Mouse (Mus musculus) limb, embryonic 11.5 days (tissue): ENCODE data around the gene Fam20b. TPM values are rescaled to one million over a fixed set of nuclear protein-coding genes. Genes with fewer than 3 reads are reported as not detected.
A peak's percentile ranks its signal among the peaks of the same experiment; 100 is the strongest.

Experiments used
- ATAC-seq: fragments of 200-750 bp; cut with Nextera tagmentation; 2 replicates; pipeline ENCODE4 v1.8.0; 2017; ENCODE audit warnings: low read depth; ENCODE audit not compliant: insufficient number of reproducible peaks, low FRiP score, low TSS enrichment
- DNase-seq: peaks from one replicate; pipeline ENCODE4 v3.0.0-alpha.2; 2015; ENCODE audit warnings: low spot score
- H3K27ac ChIP-seq: fragments of 300-500 bp; sonication (generic); replicated peaks from 2 replicates; pipeline ENCODE4 v1.5.1; 2014; ENCODE audit warnings: low read depth, mild to moderate bottlenecking, low read length
- H3K27me3 ChIP-seq: fragments of 300-500 bp; sonication (generic); 2 replicates; pipeline ENCODE4 v1.6.1; 2014; ENCODE audit warnings: mild to moderate bottlenecking, low read length, mixed read lengths; ENCODE audit not compliant: control insufficient read depth, insufficient read depth
- H3K36me3 ChIP-seq: fragments of 300-500 bp; sonication (generic); 2 replicates; pipeline ENCODE4 v1.6.1; 2014; ENCODE audit warnings: mild to moderate bottlenecking, low read length, moderate library complexity, mixed read lengths; ENCODE audit not compliant: control insufficient read depth, insufficient read depth
- H3K4me1 ChIP-seq: fragments of 300-500 bp; sonication (generic); 2 replicates; pipeline ENCODE4 v1.6.1; 2014; ENCODE audit warnings: low read length, mixed read lengths; ENCODE audit not compliant: control insufficient read depth, insufficient read depth
- H3K4me2 ChIP-seq: fragments of 300-500 bp; sonication (generic); 2 replicates; pipeline ENCODE4 v1.6.1; 2014; ENCODE audit warnings: low read depth, mild to moderate bottlenecking, moderate library complexity; ENCODE audit not compliant: severe bottlenecking
- H3K4me3 ChIP-seq: fragments of 300-500 bp; sonication (generic); 2 replicates; pipeline ENCODE4 v1.5.1; 2014; ENCODE audit warnings: low read depth, low read length
- H3K9ac ChIP-seq: fragments of 300-500 bp; sonication (generic); 2 replicates; pipeline ENCODE4 v1.6.1; 2014; ENCODE audit warnings: mild to moderate bottlenecking, low read length
- H3K9me3 ChIP-seq: fragments of 300-500 bp; sonication (generic); 2 replicates; pipeline ENCODE4 v1.6.1; 2016; ENCODE audit warnings: low read length; ENCODE audit not compliant: control insufficient read depth
- WGBS: fragments of 180-500 bp; shearing (Covaris S2); extraction: QIAGEN DNeasy Blood & Tissue Kit; methylation state at CpG from one replicate; pipeline ENCODE4 v1.1.7; 2014; 5-methylcytosine and 5-hydroxymethylcytosine counted together
- polyA plus RNA-seq: library from polyadenylated mRNA; unstranded; fragments of >200 nt; fragmentation: Nextera tagmentation; extraction: Ambion mirVana; gene quantifications from 2 replicates; pipeline ENCODE4 v1.2.1, GENCODE M21; 2014

Gene Fam20b
- polyA plus RNA-seq, 1 experiment from 2014 or later: 21.3 TPM

DNA sequence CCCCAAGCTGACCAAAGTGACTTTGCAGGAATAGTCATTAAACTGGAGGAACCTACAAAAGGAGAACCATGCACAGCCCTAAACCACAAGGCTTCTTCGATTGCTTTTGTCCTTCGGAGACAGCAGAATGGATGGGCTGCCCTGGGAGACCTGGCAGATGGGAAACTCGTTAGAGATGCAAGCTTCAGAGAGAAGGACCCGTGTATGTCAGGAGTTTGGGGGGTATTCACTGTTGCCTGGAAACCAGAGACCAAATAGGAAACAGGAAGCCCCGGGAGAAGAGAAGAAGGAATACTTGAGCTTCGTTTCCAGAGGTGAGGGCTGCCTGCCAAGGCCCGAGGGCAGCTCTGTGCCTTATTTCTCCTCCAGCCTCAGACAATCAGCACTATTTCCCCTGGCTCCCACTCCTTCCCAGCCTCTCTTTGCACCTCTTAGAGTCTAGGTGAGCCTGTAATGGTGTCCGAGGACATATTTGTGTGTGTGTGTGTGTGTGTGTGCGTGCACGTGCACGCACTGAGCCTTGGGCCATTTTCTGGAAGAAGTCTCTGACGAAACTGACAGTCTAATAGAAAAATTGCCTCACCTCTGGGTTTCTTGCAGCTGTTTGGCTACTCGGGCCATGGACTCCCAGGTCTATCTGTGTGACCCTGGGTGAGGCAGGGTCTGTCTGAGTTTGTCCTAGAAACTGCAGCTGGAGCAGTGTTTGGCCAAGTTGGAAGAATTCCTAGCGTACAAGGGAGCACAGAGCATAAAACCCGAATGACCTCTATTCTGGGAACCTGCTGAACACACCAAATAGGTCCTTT is 35.9 kb upstream of the Fam20b start:
- Histone ChIP-seq H3K27me3 (no peaks in the 10 kb centered on the region), H3K4me1 (peaks cover 8% of the 10 kb centered on the region; the same call in 1 of the 2 replicates), H3K4me3 (no peak overlapping the region), H3K9me3 (no peaks in the 10 kb centered on the region), H3K27ac (no peak overlapping the region), H3K9ac (no peak overlapping the region), H3K4me2 (no peak overlapping the region), H3K36me3 (no peaks in the 10 kb centered on the region)
- peak; percentile 30 for DNase-seq
- no peak for ATAC-seq
- 57% methylated on average over 15 of the region's 15 CpGs for WGBS

GRCm38 (mm10) chr1:156752990-156753389 is 34.1 kb upstream of the Fam20b start:
- Histone ChIP-seq H3K4me3 (no peak overlapping the region), H3K36me3 (no peaks in the 10 kb centered on the region), H3K27me3 (no peaks in the 10 kb centered on the region), H3K9me3 (no peaks in the 10 kb centered on the region), H3K4me2 (no peak overlapping the region), H3K4me1 (peaks cover 8% of the 10 kb centered on the region; the same call in 1 of the 2 replicates), H3K27ac (no peak overlapping the region), H3K9ac (no peak overlapping the region)
- WGBS: 77% methylated on average over 7 of the region's 7 CpGs
- ATAC-seq (no peak), DNase-seq (no peak)

GRCm38 (mm10) chr1:156752020-156752724 is 33.3 kb upstream of the Fam20b start:
- 3% methylated on average over 21 of the region's 21 CpGs for WGBS
- ATAC-seq (peak; percentile 67), DNase-seq (peak; percentile 94)
- no peaks in the 10 kb centered on the region for H3K27me3 ChIP-seq
- peak overlapping the region; percentile 63 for H3K27ac ChIP-seq
- H3K4me1 ChIP-seq: peaks cover 8% of the 10 kb centered on the region; the same call in 1 of the 2 replicates
- H3K36me3 ChIP-seq: no peaks in the 10 kb centered on the region
- peak overlapping the region; percentile 39 for H3K4me2 ChIP-seq
- no peaks in the 10 kb centered on the region for H3K9me3 ChIP-seq
- no peak overlapping the region for H3K4me3 ChIP-seq
- peak overlapping the region; percentile 52 for H3K9ac ChIP-seq

GRCm38 (mm10) chr1:156750261-156750660 is 31.4 kb upstream of the Fam20b start:
- H3K4me1 ChIP-seq: peaks cover 8% of the 10 kb centered on the region; the same call in 1 of the 2 replicates

GRCm38 (mm10) chr1:156749136-156749535 is 30.2 kb upstream of the Fam20b start:
- no peaks in the 10 kb centered on the region for H3K27me3 ChIP-seq
- H3K27ac ChIP-seq: no peak overlapping the region
- no peaks in the 10 kb centered on the region for H3K9me3 ChIP-seq
- DNase-seq (no peak), ATAC-seq (no peak)
- no peak overlapping the region for H3K4me2 ChIP-seq
- peaks cover 5% of the 10 kb centered on the region; the same call in 1 of the 2 replicates for H3K4me1 ChIP-seq
- no peak overlapping the region for H3K9ac ChIP-seq
- no peak overlapping the region for H3K4me3 ChIP-seq
- H3K36me3 ChIP-seq: no peaks in the 10 kb centered on the region

More at GRCm38 (mm10) chr1:156750261-156750660, 31.4 kb upstream of the Fam20b start:
- Histone ChIP-seq H3K27ac (no peak overlapping the region), H3K9me3 (no peaks in the 10 kb centered on the region), H3K9ac (no peak overlapping the region), H3K4me2 (no peak overlapping the region), H3K36me3 (no peaks in the 10 kb centered on the region), H3K4me3 (no peak overlapping the region), H3K27me3 (no peaks in the 10 kb centered on the region)
- DNase-seq (no peak), ATAC-seq (no peak)
- WGBS: 51% methylated on average over 4 of the region's 4 CpGs

DNA sequence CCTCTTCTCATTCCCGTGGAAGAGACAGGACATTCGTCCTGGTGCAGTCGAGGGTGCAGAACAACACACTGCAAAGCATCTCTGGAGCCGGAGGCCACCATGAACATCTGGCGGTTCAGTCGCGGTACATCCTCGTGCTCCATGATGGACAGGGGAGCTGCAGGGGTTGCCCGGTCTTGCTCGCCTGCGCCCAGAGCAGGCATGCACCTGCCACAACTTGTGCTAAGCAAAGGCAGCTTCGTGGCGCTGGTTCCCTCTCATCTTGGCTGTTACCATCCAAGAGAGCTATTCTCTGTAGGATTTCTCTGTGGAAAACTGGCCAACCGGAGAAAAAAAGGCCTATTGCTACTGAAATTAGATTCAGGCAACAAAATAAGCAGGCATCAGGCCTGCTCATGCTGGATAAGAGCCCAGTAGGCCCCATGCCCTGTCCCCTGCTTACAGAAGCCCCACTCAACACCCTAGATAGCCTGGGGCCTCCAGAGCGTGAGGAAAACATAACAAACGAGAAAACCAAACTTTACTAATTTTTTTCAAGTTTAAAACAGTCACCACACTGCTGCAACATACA is 29.6 kb upstream of the Fam20b start:
- 81% methylated on average over 16 of the region's 16 CpGs for WGBS
- Histone ChIP-seq H3K9ac (no peak overlapping the region), H3K27ac (no peak overlapping the region), H3K27me3 (no peaks in the 10 kb centered on the region), H3K9me3 (no peaks in the 10 kb centered on the region), H3K4me3 (no peak overlapping the region), H3K36me3 (no peaks in the 10 kb centered on the region), H3K4me1 (peaks cover 5% of the 10 kb centered on the region; the same call in 1 of the 2 replicates), H3K4me2 (no peak overlapping the region)
- DNase-seq (no peak), ATAC-seq (no peak)

GRCm38 (mm10) chr1:156745188-156745810 is 26.4 kb upstream of the Fam20b start:
- WGBS: 83% methylated on average over 7 of the region's 7 CpGs
- Histone ChIP-seq H3K4me2 (no peak overlapping the region), H3K36me3 (no peaks in the 10 kb centered on the region), H3K4me3 (no peak overlapping the region), H3K27ac (no peak overlapping the region), H3K9me3 (no peaks in the 10 kb centered on the region), H3K27me3 (no peaks in the 10 kb centered on the region), H3K9ac (no peak overlapping the region), H3K4me1 (no peaks in the 10 kb centered on the region; the same call in 1 of the 2 replicates)
- ATAC-seq (no peak), DNase-seq (no peak)
